Mouse (Mus musculus) liver, postnatal 0 days (tissue): Measurements from ENCODE around the gene Hist1h3f. TPM values are rescaled to one million over a fixed set of nuclear protein-coding genes. Genes with fewer than 3 reads are reported as not detected.

ENCODE experiments used
- ATAC-seq: fragments of 200-750 bp; cut with Nextera tagmentation; 2 replicates; pipeline ENCODE4 v1.8.0; 2017; ENCODE audit warnings: mild to moderate bottlenecking, moderate library complexity
- DNase-seq: peaks from one replicate; pipeline ENCODE4 v3.0.0-alpha.2; 2016
- H3K27ac ChIP-seq: fragments of 300-500 bp; sonication (generic); 2 replicates; pipeline ENCODE4 v1.5.1; 2014; ENCODE audit warnings: antibody characterized with exemption, moderate library complexity, mild to moderate bottlenecking, low read depth
- H3K27me3 ChIP-seq: fragments of 300-500 bp; sonication (generic); 2 replicates; pipeline ENCODE4 v1.6.1; 2014; ENCODE audit warnings: low read length, control low read depth, mixed read lengths; ENCODE audit not compliant: insufficient read depth
- H3K36me3 ChIP-seq: fragments of 300-500 bp; sonication (generic); replicated peaks from 2 replicates; pipeline ENCODE4 v1.6.1; 2014; ENCODE audit warnings: mild to moderate bottlenecking, control low read depth, low read length, moderate library complexity, mixed read lengths; ENCODE audit not compliant: insufficient read depth
- H3K4me1 ChIP-seq: fragments of 300-500 bp; sonication (generic); 2 replicates; pipeline ENCODE4 v1.6.1; 2014; ENCODE audit warnings: antibody characterized with exemption, mild to moderate bottlenecking, control low read depth; ENCODE audit not compliant: insufficient read depth
- H3K4me2 ChIP-seq: fragments of 300-500 bp; sonication (generic); 2 replicates; pipeline ENCODE4 v1.6.1; 2014; ENCODE audit warnings: low read depth, mild to moderate bottlenecking, low read length, moderate library complexity, mixed read lengths
- H3K4me3 ChIP-seq: fragments of 300-500 bp; sonication (generic); 2 replicates; pipeline ENCODE4 v1.5.1; 2014; ENCODE audit warnings: low read depth, low read length
- H3K9ac ChIP-seq: fragments of 300-500 bp; sonication (generic); replicated peaks from 2 replicates; pipeline ENCODE4 v1.6.1; 2014; ENCODE audit warnings: mild to moderate bottlenecking, moderate library complexity
- H3K9me3 ChIP-seq: fragments of 300-500 bp; sonication (generic); 2 replicates; pipeline ENCODE4 v1.6.1; 2016; ENCODE audit warnings: mild to moderate bottlenecking, control low read depth, low read length, mixed read lengths
- CTCF ChIP-seq: sonication (generic); IDR thresholded peaks from 2 replicates; pipeline ENCODE4 v1.5.1; 2016; ENCODE audit warnings: antibody characterized with exemption, low read depth
- EP300 ChIP-seq: IDR thresholded peaks from 2 replicates; pipeline ENCODE4 v1.6.1; 2016; ENCODE audit warnings: antibody characterized with exemption, low read depth, mild to moderate bottlenecking
- WGBS: fragments of 180-500 bp; shearing (Covaris S2); extraction: QIAGEN DNeasy Blood & Tissue Kit; methylation state at CpG from one replicate; pipeline ENCODE4 v1.1.7; 2014; ENCODE audit not compliant: insufficient replicate concordance; 5-methylcytosine and 5-hydroxymethylcytosine counted together
- polyA plus RNA-seq: library from polyadenylated mRNA; unstranded; fragments of >200 nt; fragmentation: Nextera tagmentation; extraction: Ambion mirVana; gene quantifications from 2 replicates; pipeline ENCODE4 v1.2.1, GENCODE M21; 2015

Gene Hist1h3f
- polyA plus RNA-seq = 1.3 and 1.5 TPM in 2 replicates

DNA sequence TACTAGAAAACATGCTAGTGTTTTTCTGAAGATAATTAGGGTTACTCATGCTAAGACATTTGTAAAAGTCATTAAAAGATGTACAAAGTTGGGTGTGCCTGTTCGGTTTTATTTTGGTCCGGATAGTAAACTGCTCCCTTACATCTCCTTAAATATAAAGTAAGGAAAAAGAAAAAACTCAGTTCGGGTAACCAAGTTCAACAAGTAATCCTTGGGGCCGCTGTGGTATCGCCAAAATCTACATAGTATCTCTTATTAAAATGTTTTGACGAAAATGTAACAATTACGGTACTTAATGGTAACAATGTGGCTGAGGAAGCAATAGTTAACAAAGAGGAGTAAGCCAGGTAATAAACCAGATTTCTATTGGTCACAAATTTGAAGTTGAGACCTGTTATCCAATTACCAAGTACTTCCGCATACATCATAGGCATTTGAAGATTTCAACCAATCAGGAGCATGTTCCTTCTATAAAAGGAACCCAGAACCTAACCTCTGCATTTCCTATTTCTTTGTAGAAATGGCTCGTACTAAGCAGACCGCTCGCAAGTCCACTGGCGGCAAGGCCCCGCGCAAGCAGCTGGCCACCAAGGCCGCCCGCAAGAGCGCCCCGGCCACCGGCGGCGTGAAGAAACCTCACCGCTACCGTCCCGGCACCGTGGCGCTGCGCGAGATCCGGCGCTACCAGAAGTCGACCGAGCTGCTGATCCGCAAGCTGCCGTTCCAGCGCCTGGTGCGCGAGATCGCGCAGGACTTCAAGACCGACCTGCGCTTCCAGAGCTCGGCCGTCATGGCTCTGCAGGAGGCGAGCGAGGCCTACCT, at the start of gene Hist1h3f:
Hist1h3f (plus strand) TSS at position 88 of the 822 bp plus-strand sequence.
- peak; percentile 83 for ATAC-seq
- TF ChIP-seq CTCF (no peak), EP300 (peak; percentile 64)
- Histone ChIP-seq H3K4me2 (peak within 1 kb of the TSS; percentile 77), H3K36me3 (no peaks in the 10 kb centered on the region), H3K9me3 (no peaks in the 10 kb centered on the region), H3K27ac (peak within 1 kb of the TSS; percentile 93), H3K9ac (peak within 1 kb of the TSS; percentile 81), H3K4me1 (0 out of 2 replicates have a peak, but pooled peaks cover 3% of the 10 kb centered on the region), H3K4me3 (peak within 1 kb of the TSS; percentile 50), H3K27me3 (no peaks in the 10 kb centered on the region)
- WGBS = under 1% methylated on average over 24 of the region's 45 CpGs
- peak; percentile 69 for DNase-seq

DNA sequence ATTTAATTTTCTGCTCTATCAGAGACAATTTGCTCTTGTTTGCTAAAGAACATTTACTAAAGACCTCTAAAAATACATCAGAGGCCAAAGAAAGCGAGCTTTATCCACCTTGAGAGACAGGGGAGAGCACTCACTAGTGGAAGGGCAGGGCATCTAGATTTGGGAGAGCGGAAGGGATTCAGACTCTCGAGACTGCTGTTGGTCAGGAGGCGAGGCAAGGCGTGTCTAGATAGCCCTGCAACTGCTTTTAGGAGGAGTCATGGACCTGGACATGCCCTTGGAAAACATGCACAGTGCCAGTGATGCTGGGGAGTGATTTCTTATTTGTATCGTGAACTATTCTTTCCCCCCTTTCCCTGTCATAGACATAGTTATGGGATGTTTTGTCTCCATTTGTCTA, 48.3 kb upstream of the Hist1h3f start:
- H3K27me3 ChIP-seq = no peaks in the 10 kb centered on the region
- DNase-seq (no peak), ATAC-seq (no peak)
- H3K27ac ChIP-seq = no peak overlapping the region
- TF ChIP-seq EP300 (no peak), CTCF (no peak)
- H3K9me3 ChIP-seq = no peaks in the 10 kb centered on the region
- no peak overlapping the region for H3K4me3 ChIP-seq
- 77% methylated on average over 6 of the region's 6 CpGs for WGBS
- peaks cover 14% of the 10 kb centered on the region for H3K4me1 ChIP-seq
- no peaks in the 10 kb centered on the region for H3K36me3 ChIP-seq
- no peak overlapping the region for H3K9ac ChIP-seq
- no peak overlapping the region for H3K4me2 ChIP-seq

DNA sequence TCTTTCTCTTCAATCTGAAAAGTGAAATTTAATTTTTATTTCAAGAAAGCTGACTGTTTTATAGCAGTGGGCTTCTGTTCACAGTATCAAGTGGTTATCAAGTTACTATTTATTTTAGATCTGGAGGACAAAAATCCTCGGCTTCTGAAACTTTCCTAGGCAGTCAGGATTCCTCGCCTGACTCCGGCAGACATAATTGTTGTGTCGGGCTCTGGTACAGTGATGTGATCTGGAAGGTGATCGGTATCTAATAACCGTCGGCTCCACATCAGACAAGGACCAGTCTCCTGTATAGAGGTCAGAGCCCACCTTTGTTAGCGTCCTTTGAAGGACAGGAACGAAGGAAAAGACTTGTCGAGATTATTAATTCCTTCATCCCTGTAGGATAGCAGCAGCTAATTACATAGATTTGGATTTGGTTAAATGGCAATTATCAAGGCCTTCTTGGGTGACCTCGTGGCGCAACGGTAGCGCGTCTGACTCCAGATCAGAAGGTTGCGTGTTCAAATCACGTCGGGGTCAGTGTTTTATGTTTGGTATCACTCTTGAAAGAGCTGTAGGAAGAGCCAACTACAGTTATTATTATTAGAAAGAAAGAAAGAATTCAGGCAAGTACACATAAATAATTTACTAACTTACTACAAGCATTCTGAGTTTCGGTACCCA, 46.1 kb upstream of the Hist1h3f start:
- peak; percentile 24; the same call in 1 of the 2 replicates for ATAC-seq
- peaks cover 9% of the 10 kb centered on the region for H3K4me1 ChIP-seq
- DNase-seq = peak; percentile 57
- no peaks in the 10 kb centered on the region for H3K9me3 ChIP-seq
- H3K27me3 ChIP-seq = no peaks in the 10 kb centered on the region
- no peaks in the 10 kb centered on the region for H3K36me3 ChIP-seq
- 15% methylated on average over 19 of the region's 19 CpGs for WGBS
- peak overlapping the region; percentile 21; the same call in 1 of the 2 replicates for H3K4me3 ChIP-seq
- H3K9ac ChIP-seq = no peak overlapping the region
- H3K27ac ChIP-seq = no peak overlapping the region
- TF ChIP-seq CTCF = no peak
- no peak for TF ChIP-seq EP300
- peak overlapping the region; percentile 62 for H3K4me2 ChIP-seq

DNA sequence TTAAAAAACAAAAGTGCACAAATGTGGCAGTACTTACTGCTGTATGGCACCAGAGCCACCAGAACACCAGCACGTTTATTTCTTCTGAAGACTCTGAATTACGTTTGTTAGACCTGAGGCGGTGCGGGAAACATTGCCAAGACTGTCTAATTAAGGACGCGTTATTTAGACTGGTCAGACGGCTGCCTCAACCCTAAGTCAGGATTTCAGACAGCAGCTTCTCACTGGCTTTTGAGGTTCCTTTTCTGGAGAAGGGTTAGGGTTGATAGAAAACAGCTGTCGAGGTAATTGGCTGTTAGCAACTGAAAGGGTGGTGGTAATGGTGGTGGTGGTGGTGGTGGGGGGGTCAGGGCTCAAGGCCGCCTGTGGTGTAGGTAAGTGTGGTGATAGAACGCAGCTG, 45.2 kb upstream of the Hist1h3f start:
- no peak for ATAC-seq
- no peak overlapping the region for H3K9ac ChIP-seq
- WGBS = 19% methylated on average over 10 of the region's 10 CpGs
- no peak for TF ChIP-seq EP300
- TF ChIP-seq CTCF = no peak
- DNase-seq = no peak
- H3K4me3 ChIP-seq = peak overlapping the region; percentile 21; the same call in 1 of the 2 replicates
- peaks cover 9% of the 10 kb centered on the region for H3K4me1 ChIP-seq
- H3K27ac ChIP-seq = no peak overlapping the region
- H3K27me3 ChIP-seq = no peaks in the 10 kb centered on the region
- no peaks in the 10 kb centered on the region for H3K9me3 ChIP-seq
- H3K4me2 ChIP-seq = peak overlapping the region; percentile 62
- no peaks in the 10 kb centered on the region for H3K36me3 ChIP-seq

DNA sequence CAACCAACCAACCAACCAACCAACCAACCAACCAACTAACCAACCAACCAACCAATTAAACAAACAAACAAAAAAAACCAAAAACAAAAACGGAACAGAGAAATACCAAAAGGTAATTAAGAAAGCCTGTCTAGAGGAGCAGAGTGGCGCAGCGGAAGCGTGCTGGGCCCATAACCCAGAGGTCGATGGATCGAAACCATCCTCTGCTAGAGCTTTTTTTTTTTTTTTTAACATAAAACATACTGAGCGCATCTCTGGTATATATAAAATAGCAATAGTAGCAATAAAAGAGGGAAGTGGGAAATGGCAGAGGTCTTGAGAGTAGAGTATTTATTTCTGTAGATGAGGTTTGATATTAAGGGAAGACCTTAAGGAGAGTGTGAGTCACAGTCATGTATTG, 43.9 kb upstream of the Hist1h3f start:
- ATAC-seq (no peak), DNase-seq (no peak)
- Histone ChIP-seq H3K36me3 (no peaks in the 10 kb centered on the region), H3K4me3 (no peak overlapping the region), H3K9ac (no peak overlapping the region), H3K4me2 (0 out of 2 replicates have a peak overlapping the region, but pooled peaks have one; percentile 4), H3K27ac (no peak overlapping the region), H3K4me1 (peaks cover 9% of the 10 kb centered on the region), H3K9me3 (no peaks in the 10 kb centered on the region), H3K27me3 (no peaks in the 10 kb centered on the region)
- WGBS = 14% methylated on average over 7 of the region's 7 CpGs
- TF ChIP-seq EP300 = no peak
- no peak for TF ChIP-seq CTCF
